Mouse (Mus musculus): Measurements from ENCODE around the gene Otulin. TPM values are rescaled to one million over a fixed set of nuclear protein-coding genes. Genes with fewer than 3 reads are reported as not detected.

Gene Otulin
- total RNA-seq (2014; fragmentation: Nextera tagmentation) (40.3 and 42.5 TPM in 2 replicates), total RNA-seq (2017) (33.8 and 43.3 TPM in 2 replicates), polyA plus RNA-seq (2012) (37.4 and 40.3 TPM in 2 replicates)

GRCm38 (mm10) chr15:27630601-27631383, at the start of gene Otulin:
Otulin (minus strand) TSS chr15:27630693.
- H3K36me3 ChIP-seq (replicated peaks): peaks cover 29% of the 10 kb centered on the region
- H3K27me3 ChIP-seq (ENCODE audit: insufficient read depth, low read length): no peaks in the 10 kb centered on the region
- peak; percentile 94 for DNase-seq (ENCODE audit: low spot score)
- peaks cover 31% of the 10 kb centered on the region for H3K4me1 ChIP-seq (ENCODE audit: insufficient read depth, low read depth, low read length)
- peak; percentile 81 for ATAC-seq (ENCODE audit: extremely low read depth, insufficient number of reproducible peaks, low FRiP score, poor library complexity, severe bottlenecking)
- H3K9me3 ChIP-seq (replicated peaks): no peaks in the 10 kb centered on the region
- peak within 1 kb of the TSS; percentile 96 for H3K4me3 ChIP-seq (ENCODE audit: low read depth, low read length)
- TF ChIP-seq CTCF (IDR thresholded peaks at IDR 0.05; ENCODE audit: low read depth, low read length): no peak
- TF ChIP-seq POLR2AphosphoS5 (IDR thresholded peaks at IDR 0.05; ENCODE audit: insufficient replicate concordance, low read depth, low read length): no peak
- no peak for TF ChIP-seq GATA2 (IDR thresholded peaks at IDR 0.05; ENCODE audit: borderline replicate concordance, low read depth, low read length)
- no peak for TF ChIP-seq TAL1 (conservative IDR thresholded peaks at IDR 0.05; ENCODE audit: low read depth, low read length)

GRCm38 (mm10) chr15:27678511-27678910, 48.0 kb upstream of the Otulin start:
- Histone ChIP-seq H3K4me3 (ENCODE audit: low read depth, low read length) (no peak overlapping the region), H3K27me3 (ENCODE audit: insufficient read depth, low read length) (no peaks in the 10 kb centered on the region), H3K36me3 (replicated peaks) (no peaks in the 10 kb centered on the region), H3K9me3 (replicated peaks) (peaks cover 9% of the 10 kb centered on the region), H3K4me1 (ENCODE audit: insufficient read depth, low read depth, low read length) (no peaks in the 10 kb centered on the region)
- DNase-seq (ENCODE audit: low spot score) (no peak), ATAC-seq (ENCODE audit: extremely low read depth, insufficient number of reproducible peaks, low FRiP score, poor library complexity, severe bottlenecking) (no peak)
- TF ChIP-seq TAL1 (conservative IDR thresholded peaks at IDR 0.05; ENCODE audit: low read depth, low read length) (no peak), CTCF (IDR thresholded peaks at IDR 0.05; ENCODE audit: low read depth, low read length) (no peak)

GRCm38 (mm10) chr15:27677801-27678200, 47.3 kb upstream of the Otulin start:
- no peak for ATAC-seq (ENCODE audit: extremely low read depth, insufficient number of reproducible peaks, low FRiP score, poor library complexity, severe bottlenecking)
- TF ChIP-seq POLR2AphosphoS5 (IDR thresholded peaks at IDR 0.05; ENCODE audit: insufficient replicate concordance, low read depth, low read length): no peak
- no peak for TF ChIP-seq GATA2 (IDR thresholded peaks at IDR 0.05; ENCODE audit: borderline replicate concordance, low read depth, low read length)
- no peak for TF ChIP-seq CTCF (IDR thresholded peaks at IDR 0.05; ENCODE audit: low read depth, low read length)
- TF ChIP-seq TAL1 (conservative IDR thresholded peaks at IDR 0.05; ENCODE audit: low read depth, low read length): no peak
- TF ChIP-seq GATA1 (IDR thresholded peaks at IDR 0.05; ENCODE audit: borderline replicate concordance, low read length): no peak

GRCm38 (mm10) chr15:27676211-27676610, 45.7 kb upstream of the Otulin start:
- Histone ChIP-seq H3K9me3 (replicated peaks) (peaks cover 3% of the 10 kb centered on the region), H3K36me3 (replicated peaks) (no peaks in the 10 kb centered on the region), H3K4me3 (ENCODE audit: low read depth, low read length) (no peak overlapping the region), H3K4me1 (ENCODE audit: insufficient read depth, low read depth, low read length) (no peaks in the 10 kb centered on the region), H3K27me3 (ENCODE audit: insufficient read depth, low read length) (no peaks in the 10 kb centered on the region)
- TF ChIP-seq CTCF (IDR thresholded peaks at IDR 0.05; ENCODE audit: low read depth, low read length) (no peak), GATA1 (IDR thresholded peaks at IDR 0.05; ENCODE audit: borderline replicate concordance, low read length) (no peak), GATA2 (IDR thresholded peaks at IDR 0.05; ENCODE audit: borderline replicate concordance, low read depth, low read length) (no peak), TAL1 (conservative IDR thresholded peaks at IDR 0.05; ENCODE audit: low read depth, low read length) (no peak), POLR2AphosphoS5 (IDR thresholded peaks at IDR 0.05; ENCODE audit: insufficient replicate concordance, low read depth, low read length) (no peak)
- DNase-seq (ENCODE audit: low spot score) (no peak), ATAC-seq (ENCODE audit: extremely low read depth, insufficient number of reproducible peaks, low FRiP score, poor library complexity, severe bottlenecking) (no peak)

More at GRCm38 (mm10) chr15:27677801-27678200, 47.3 kb upstream of the Otulin start:
- Histone ChIP-seq H3K27me3 (ENCODE audit: insufficient read depth, low read length) (no peaks in the 10 kb centered on the region), H3K4me3 (ENCODE audit: low read depth, low read length) (no peak overlapping the region), H3K4me1 (ENCODE audit: insufficient read depth, low read depth, low read length) (no peaks in the 10 kb centered on the region), H3K9me3 (replicated peaks) (peaks cover 9% of the 10 kb centered on the region), H3K36me3 (replicated peaks) (no peaks in the 10 kb centered on the region)
- no peak for DNase-seq (ENCODE audit: low spot score)

GRCm38 (mm10) chr15:27675122-27675521, 44.6 kb upstream of the Otulin start:
- Histone ChIP-seq H3K4me1 (ENCODE audit: insufficient read depth, low read depth, low read length) (no peaks in the 10 kb centered on the region), H3K36me3 (replicated peaks) (no peaks in the 10 kb centered on the region), H3K27me3 (ENCODE audit: insufficient read depth, low read length) (no peaks in the 10 kb centered on the region), H3K4me3 (ENCODE audit: low read depth, low read length) (no peak overlapping the region), H3K9me3 (replicated peaks) (no peaks in the 10 kb centered on the region)
- no peak for ATAC-seq (ENCODE audit: extremely low read depth, insufficient number of reproducible peaks, low FRiP score, poor library complexity, severe bottlenecking)
- no peak for DNase-seq (ENCODE audit: low spot score)
- TF ChIP-seq GATA2 (IDR thresholded peaks at IDR 0.05; ENCODE audit: borderline replicate concordance, low read depth, low read length) (no peak), POLR2AphosphoS5 (IDR thresholded peaks at IDR 0.05; ENCODE audit: insufficient replicate concordance, low read depth, low read length) (no peak), GATA1 (IDR thresholded peaks at IDR 0.05; ENCODE audit: borderline replicate concordance, low read length) (no peak), CTCF (IDR thresholded peaks at IDR 0.05; ENCODE audit: low read depth, low read length) (no peak), TAL1 (conservative IDR thresholded peaks at IDR 0.05; ENCODE audit: low read depth, low read length) (no peak)

- no peaks in the 10 kb centered on the region for H3K27me3 ChIP-seq (ENCODE audit: insufficient read depth, low read length)
- H3K4me3 ChIP-seq (ENCODE audit: low read depth, low read length): no peak overlapping the region
- TF ChIP-seq CTCF (IDR thresholded peaks at IDR 0.05; ENCODE audit: low read depth, low read length): no peak
- no peak for TF ChIP-seq GATA2 (IDR thresholded peaks at IDR 0.05; ENCODE audit: borderline replicate concordance, low read depth, low read length)
- TF ChIP-seq POLR2AphosphoS5 (IDR thresholded peaks at IDR 0.05; ENCODE audit: insufficient replicate concordance, low read depth, low read length): no peak
- no peak for TF ChIP-seq GATA1 (IDR thresholded peaks at IDR 0.05; ENCODE audit: borderline replicate concordance, low read length)
- TF ChIP-seq TAL1 (conservative IDR thresholded peaks at IDR 0.05; ENCODE audit: low read depth, low read length): no peak
- no peak for ATAC-seq (ENCODE audit: extremely low read depth, insufficient number of reproducible peaks, low FRiP score, poor library complexity, severe bottlenecking)
- no peaks in the 10 kb centered on the region for H3K36me3 ChIP-seq (replicated peaks)
- no peaks in the 10 kb centered on the region for H3K9me3 ChIP-seq (replicated peaks)
- H3K4me1 ChIP-seq (ENCODE audit: insufficient read depth, low read depth, low read length): no peaks in the 10 kb centered on the region
- no peak for DNase-seq (ENCODE audit: low spot score)
Observed at GRCm38 (mm10) chr15:27674041-27674440, 43.5 kb upstream of the Otulin start.

Data from G1E (cell line).